ENCODE assay signal across 9 mouse cellular contexts in genomic region chr2:120866561-120866960, GRCm38 (mm10). TPM values are rescaled to one million over a fixed set of nuclear protein-coding genes. Genes with fewer than 3 reads are reported as not detected.
A peak's percentile ranks its signal among the peaks of the same experiment; 100 is the strongest.
DNase-seq lines count a peak whose midpoint lies in the region; ATAC-seq and TF ChIP-seq lines count a peak whose summit lies in the region.
"Had no signal": no experiment of that assay in that cellular context is flagged by ENCODE, and none has a peak within 500 bp of the region (broad histone marks: within the 10 kb centered on the region; RNA-seq: fewer than 3 reads in every experiment).

No protein-coding gene starts in this region.

- no peaks in the 10 kb centered on the region for H3K4me1 ChIP-seq in cerebellum, adult 2 months (ENCODE audit: control insufficient read depth, insufficient read depth, low read length)
- H3K4me1 ChIP-seq: midbrain, embryonic 12.5 days had no signal

- H3K4me3 ChIP-seq in cerebellum, adult 2 months (replicated peaks; ENCODE audit: insufficient read depth, low read depth, low read length): no peak overlapping the region
- H3K4me3 ChIP-seq in layer of hippocampus, adult 2 months: no peak overlapping the region
- H3K4me3 ChIP-seq: midbrain, embryonic 12.5 days had no signal

- no peaks in the 10 kb centered on the region for H3K27me3 ChIP-seq in cerebellum, adult 2 months (ENCODE audit: control insufficient read depth, insufficient read depth, low read length)
- H3K27me3 ChIP-seq: midbrain, embryonic 12.5 days had no signal

- WGBS in cerebellum, adult 2 months: 18% methylated on average over 1 of the region's 1 CpGs

- TF ChIP-seq POLR2A in cerebellum, adult 2 months (IDR thresholded peaks at IDR 0.05; ENCODE audit: borderline replicate concordance, insufficient read depth, low read length): no peak

- H3K27ac ChIP-seq in cerebellum, adult 2 months (ENCODE audit: insufficient read depth, low read length): no peak overlapping the region
- H3K27ac ChIP-seq in layer of hippocampus, adult 2 months: peak overlapping the region; percentile 74
- H3K27ac ChIP-seq: midbrain, embryonic 12.5 days had no signal

- peak; percentile 69; the same call in 1 of the 2 replicates for ATAC-seq in common myeloid progenitor, adult 5-6 weeks (replicated peaks; ENCODE audit: low read depth, poor library complexity, severe bottlenecking)

- TF ChIP-seq CTCF in cerebellum, adult 2 months (IDR thresholded peaks at IDR 0.05; ENCODE audit: borderline replicate concordance, insufficient read depth, low read depth, low read length): peak; percentile 55; the same call in 1 of the 2 replicates
- peak; percentile 79 for TF ChIP-seq CTCF in layer of hippocampus, adult 2 months (conservative IDR thresholded peaks at IDR 0.05)

- DNase-seq in cerebellum, adult 2 months: peak; percentile 32 to 38
- DNase-seq in cerebellum, adult 9-10 months: no peak
- peak in 1 of 2 experiments; percentile 45 for DNase-seq in layer of hippocampus, adult 2 months (ENCODE audit: low spot score in 2 of 2)
- DNase-seq in layer of hippocampus, adult 9-10 months (ENCODE audit: low spot score): no peak
- DNase-seq in CD8-positive naive resting alpha-beta T cell, adult 2 months (ENCODE audit: low read depth in 2 of 2, low spot score in 2 of 2): peak; percentile 7 to 10
- peak; percentile 44 for DNase-seq in lung, postnatal 10 days
- DNase-seq in thymus, postnatal 0 days (ENCODE audit: low spot score): peak; percentile 61

RNA-seq across cellular contexts. Expression of gene Ttbk2, which starts 16.2 kb away (rescaled TPM):
- polyA plus RNA-seq in cerebellum, adult 2 months (2012; rRNA removed): 31.7 and 32.5 TPM in 2 replicates
- total RNA-seq in layer of hippocampus, adult 2 months (2021): 10 to 100 TPM; 70.6 to 71.4 TPM
- 5.5 and 6.4 TPM in 2 replicates for total RNA-seq in common myeloid progenitor, adult 5-6 weeks (2017)
- polyA plus RNA-seq in thymus, postnatal 0 days (2015; fragmentation: Nextera tagmentation; extraction: Ambion mirVana): 2.7 and 3.7 TPM in 2 replicates

RNA-seq across cellular contexts. Expression of gene Cdan1, which starts 16.6 kb away (rescaled TPM):
- 37.8 and 45.8 TPM in 2 replicates for polyA plus RNA-seq in cerebellum, adult 2 months (2012; rRNA removed)
- total RNA-seq in layer of hippocampus, adult 2 months (2021): 10 to 100 TPM; 24.0 to 38.2 TPM
- 17.3 and 25.6 TPM in 2 replicates for total RNA-seq in common myeloid progenitor, adult 5-6 weeks (2017)
- polyA plus RNA-seq in thymus, postnatal 0 days (2015; fragmentation: Nextera tagmentation; extraction: Ambion mirVana): 8.2 and 8.7 TPM in 2 replicates

Comparison
In these comparisons a context has a peak if more than half of its experiments do, and no peak if none do; other contexts are left out.
1. DNase-seq: peak in cerebellum, adult 2 months (2 of 2), CD8-positive naive resting alpha-beta T cell, adult 2 months (2 of 2), lung, postnatal 10 days (single experiment) and thymus, postnatal 0 days (single experiment); none in cerebellum, adult 9-10 months (single experiment) and layer of hippocampus, adult 9-10 months (single experiment).